Mouse (Mus musculus) large intestine, adult 2 months (tissue): ENCODE measurements around the gene Mical3. TPM values are rescaled to one million over a fixed set of nuclear protein-coding genes. Genes with fewer than 3 reads are reported as not detected.

ENCODE experiments used
- DNase-seq: peaks from one replicate; pipeline ENCODE4 v3.0.0-alpha.2; 2012; ENCODE audit warnings: low read depth, low spot score
- WGBS: fragments of 180-500 bp; shearing (Covaris S2); methylation state at CpG from one replicate; pipeline ENCODE4 v1.1.7; 2018; 5-methylcytosine and 5-hydroxymethylcytosine counted together
- polyA plus RNA-seq: library from polyadenylated mRNA; depleted of rRNA; stranded (reverse); fragments of >200 nt; gene quantifications from 2 replicates; pipeline ENCODE4 v1.2.3, GENCODE M21; 2012

Mical3 gene
- polyA plus RNA-seq, 1 experiment, result 8.1 TPM

DNA sequence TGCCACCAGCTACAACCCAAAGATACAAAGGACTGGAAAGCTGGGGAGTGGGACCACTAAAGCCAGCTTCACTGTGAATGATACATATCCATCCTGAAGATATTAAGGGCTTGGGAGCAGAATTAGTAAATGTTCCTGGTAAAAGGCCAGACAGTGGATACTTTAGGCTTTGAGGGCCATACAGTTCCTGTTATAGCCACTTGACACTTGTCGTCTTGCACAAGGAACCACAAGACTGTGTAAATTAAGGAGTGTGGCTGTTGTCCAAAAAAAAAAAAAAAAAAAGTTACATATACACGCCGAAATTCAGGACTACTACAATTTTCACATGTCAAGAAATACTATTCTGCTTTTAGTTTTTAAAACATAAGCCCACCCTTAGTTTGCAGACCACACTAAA lies 17.6 kb upstream of the Mical3 start:
- WGBS, result 46% methylated on average over 3 of the region's 3 CpGs
- no peak for DNase-seq

- DNase-seq, result no peak
- 69% methylated on average over 4 of the region's 4 CpGs for WGBS
Observed at GRCm38 (mm10) chr6:121146798-121147197, 16.0 kb upstream of the Mical3 start.

DNA sequence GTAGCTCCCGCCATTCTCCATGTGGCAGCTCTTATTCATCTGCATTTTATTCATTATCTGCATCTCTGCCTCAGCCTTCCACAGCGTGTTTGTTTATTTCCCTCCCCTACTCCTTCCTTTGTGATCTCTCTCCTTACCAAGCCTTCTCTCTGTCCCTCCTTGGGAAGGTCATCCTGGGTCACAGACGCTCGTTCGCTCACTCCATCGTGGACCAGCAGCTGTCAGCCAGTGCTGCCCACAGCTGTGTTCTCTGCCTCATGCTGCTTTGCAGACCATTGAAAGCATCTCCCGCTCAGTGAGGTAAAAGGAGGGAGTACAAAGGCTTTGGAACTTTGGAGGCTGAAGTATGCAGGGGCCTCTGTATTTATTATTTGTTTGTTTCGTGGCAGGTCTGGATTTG lies 15.1 kb upstream of the Mical3 start:
- DNase-seq, result no peak
- 80% methylated on average over 8 of the region's 8 CpGs for WGBS

- WGBS, result 88% methylated on average over 13 of the region's 13 CpGs
- no peak for DNase-seq
Observed at GRCm38 (mm10) chr6:121145010-121145604, 14.3 kb upstream of the Mical3 start.

DNA sequence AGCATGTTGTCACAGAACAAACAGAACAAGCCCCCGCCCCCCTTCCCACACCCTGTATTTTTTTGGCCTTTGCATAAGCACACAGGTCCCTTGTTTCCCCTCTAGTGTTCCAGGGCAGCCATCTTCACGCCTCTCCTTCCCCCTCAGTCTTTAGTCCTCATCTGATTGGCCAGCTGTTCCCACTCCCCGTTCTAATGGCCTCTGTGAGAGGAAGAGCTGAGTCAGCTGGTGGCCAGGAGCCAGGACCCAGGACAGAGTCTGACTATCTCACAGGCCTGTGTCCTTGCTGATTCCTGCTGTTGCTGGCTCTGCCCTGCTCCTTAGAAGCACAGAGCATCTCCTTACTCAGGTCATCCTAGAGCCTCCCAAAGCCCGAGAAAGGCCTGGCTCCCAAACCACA lies 13.3 kb upstream of the Mical3 start:
- WGBS, result 45% methylated on average over 4 of the region's 4 CpGs
- no peak for DNase-seq

DNA sequence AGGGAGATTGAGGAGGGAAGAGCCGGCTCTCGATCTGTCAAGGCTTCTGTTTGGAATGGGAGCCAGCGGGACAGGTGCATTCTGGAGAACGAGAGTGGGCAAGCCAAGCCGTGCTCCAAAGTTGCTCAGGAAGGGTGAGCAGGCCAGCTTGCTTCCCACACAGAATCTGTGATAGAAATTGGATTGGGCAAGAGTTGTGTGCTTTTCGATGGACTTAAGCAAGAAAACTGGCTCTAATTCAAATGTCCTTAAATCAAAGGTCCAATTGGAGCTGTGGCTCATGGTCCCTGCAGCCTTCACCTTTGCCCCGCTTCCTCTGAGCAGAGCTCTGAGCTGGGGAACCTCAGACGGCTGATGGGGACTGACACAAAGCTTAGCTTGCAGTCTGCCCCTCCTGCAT lies 12.6 kb upstream of the Mical3 start:
- DNase-seq, result no peak

GRCm38 (mm10) chr6:121142298-121142697 lies 11.5 kb upstream of the Mical3 start:
- WGBS, result 59% methylated on average over 7 of the region's 7 CpGs
- DNase-seq, result no peak

More for the DNA sequence above, 12.6 kb upstream of the Mical3 start:
- WGBS, result 71% methylated on average over 8 of the region's 8 CpGs

GRCm38 (mm10) chr6:121139271-121139670 lies 8.5 kb upstream of the Mical3 start:
- WGBS, result 93% methylated on average over 1 of the region's 1 CpGs
- no peak for DNase-seq

- no peak for DNase-seq
- WGBS, result 85% methylated on average over 12 of the region's 12 CpGs
Observed at GRCm38 (mm10) chr6:121138338-121139040, 7.7 kb upstream of the Mical3 start.

- no peak for DNase-seq
- WGBS, result 43% methylated on average over 6 of the region's 6 CpGs
Observed at GRCm38 (mm10) chr6:121137222-121137621, 6.4 kb upstream of the Mical3 start.

DNA sequence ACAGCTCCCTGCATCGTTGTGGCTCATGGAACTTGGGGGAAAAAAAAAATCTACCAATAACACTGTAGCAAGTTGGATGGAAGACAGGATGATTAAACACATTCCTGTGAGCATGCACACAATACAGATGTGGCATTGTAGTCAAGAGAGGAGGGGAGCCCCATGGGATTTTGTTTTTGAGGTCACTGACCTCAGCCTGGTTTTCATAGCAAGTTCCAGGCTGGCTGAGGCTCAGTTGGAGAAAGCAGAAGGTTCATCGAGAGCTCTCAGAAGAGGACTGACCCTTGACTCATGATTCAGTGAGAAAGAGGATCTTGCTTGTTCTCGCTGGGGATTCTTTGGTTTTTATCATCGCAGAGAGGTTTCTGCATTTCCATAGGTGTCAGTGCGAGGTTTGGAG lies 4.1 kb upstream of the Mical3 start:
- WGBS, result 67% methylated on average over 5 of the region's 5 CpGs

DNA sequence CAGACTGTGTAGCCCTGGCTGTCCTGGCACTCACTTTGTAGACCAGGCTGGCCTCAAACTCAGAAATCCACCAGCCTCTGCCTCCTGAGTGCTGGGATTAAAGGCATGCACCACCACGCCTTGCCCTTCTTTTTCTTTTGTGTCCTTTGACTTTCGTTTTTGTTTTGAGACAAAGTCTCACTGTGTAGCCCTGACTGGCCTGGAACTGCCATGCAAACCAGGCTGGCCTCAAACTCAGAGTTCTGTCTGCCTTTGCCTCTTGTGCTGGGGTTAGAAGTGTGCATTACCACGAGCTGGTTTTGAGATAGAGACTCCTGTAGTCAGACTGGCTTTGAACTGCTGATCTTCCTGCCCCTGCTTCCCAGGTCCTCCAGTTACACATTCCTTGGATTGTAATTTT lies 3.5 kb upstream of the Mical3 start:
- no peak for DNase-seq
- 45% methylated on average over 3 of the region's 3 CpGs for WGBS

More for the DNA sequence above, 4.1 kb upstream of the Mical3 start:
- no peak for DNase-seq

GRCm38 (mm10) chr6:121130039-121130705 lies 627 bp downstream of the Mical3 start:
- WGBS, result 3% methylated on average over 32 of the region's 32 CpGs
- peak; percentile 67 for DNase-seq

GRCm38 (mm10) chr6:121129506-121129905 lies 1.3 kb downstream of the Mical3 start:
- 15% methylated on average over 21 of the region's 21 CpGs for WGBS
- no peak for DNase-seq

GRCm38 (mm10) chr6:121128736-121129135 lies 2.1 kb downstream of the Mical3 start:
- 93% methylated on average over 5 of the region's 5 CpGs for WGBS
- no peak for DNase-seq

DNA sequence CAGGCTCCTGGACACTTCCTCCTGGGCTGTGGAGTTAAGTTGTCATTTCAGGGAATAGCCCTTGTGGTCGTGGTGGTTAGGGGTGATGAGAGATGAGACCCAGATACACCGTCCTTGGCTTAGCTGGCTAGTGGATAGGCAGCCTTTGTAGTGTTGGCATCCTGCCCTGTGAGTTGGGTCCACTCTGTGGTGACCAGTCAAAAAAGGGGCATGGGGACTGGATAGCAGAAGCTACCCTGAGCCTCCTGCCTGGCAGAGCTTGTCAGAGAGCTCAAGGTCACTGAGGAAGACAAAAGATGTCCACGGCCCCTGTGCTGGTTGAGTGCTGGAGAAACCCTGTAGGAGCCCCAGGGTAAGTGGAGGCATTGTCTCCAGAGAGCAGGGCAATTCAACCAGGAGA lies 3.1 kb downstream of the Mical3 start:
- 73% methylated on average over 3 of the region's 3 CpGs for WGBS
- no peak for DNase-seq

- WGBS, result 90% methylated on average over 5 of the region's 5 CpGs
- no peak for DNase-seq
Observed at GRCm38 (mm10) chr6:121126202-121126601, 4.6 kb downstream of the Mical3 start.

DNA sequence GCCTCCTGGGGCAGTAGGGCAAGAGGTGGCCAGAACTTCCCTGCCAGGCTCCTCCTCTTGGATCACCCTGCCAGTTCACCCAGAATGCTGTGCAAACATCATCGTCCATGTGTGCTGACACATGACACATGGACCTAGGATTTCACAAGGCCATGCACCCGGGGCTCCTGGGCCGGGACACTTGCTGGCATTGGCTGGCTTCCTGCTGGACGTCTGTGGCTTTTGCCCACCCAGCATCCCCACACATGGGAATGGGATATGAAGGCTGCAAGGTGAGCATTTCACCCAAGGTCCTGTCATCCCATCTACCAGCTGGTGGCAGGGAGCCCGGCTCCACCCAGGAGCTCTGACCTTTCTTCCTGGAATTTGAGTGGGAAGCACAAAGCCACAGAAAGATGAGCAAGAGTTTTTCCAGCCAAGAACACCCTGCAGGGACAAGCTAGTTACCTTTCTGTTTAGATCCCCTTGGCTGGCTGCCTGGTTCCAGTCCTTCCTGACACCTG lies 8.0 kb downstream of the Mical3 start:
- WGBS, result 40% methylated on average over 5 of the region's 5 CpGs
- no peak for DNase-seq

DNA sequence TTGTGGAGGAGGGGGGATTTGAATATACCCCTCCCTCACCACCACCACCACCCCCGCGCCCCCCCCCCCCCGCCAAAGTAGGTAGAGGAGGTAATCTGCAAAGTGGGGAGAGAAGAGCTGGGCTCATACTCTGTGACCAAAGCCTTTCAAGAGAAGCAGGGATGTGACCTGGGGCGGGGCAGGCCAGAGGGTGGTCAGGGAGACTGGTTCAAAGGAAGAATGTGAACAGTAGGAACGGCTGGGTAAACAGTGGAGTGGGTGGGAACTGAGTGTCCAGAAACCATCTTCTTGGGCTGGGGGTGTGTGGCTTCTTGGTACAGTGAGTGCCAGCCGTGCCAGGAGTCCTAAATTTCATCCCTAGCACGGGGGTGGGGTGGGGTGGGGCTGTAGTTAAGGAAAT lies 10.0 kb downstream of the Mical3 start:
- DNase-seq, result no peak
- WGBS, result 29% methylated on average over 7 of the region's 7 CpGs

- no peak for DNase-seq
- 81% methylated on average over 15 of the region's 15 CpGs for whole genome bisulfite sequencing
Observed at GRCm38 (mm10) chr6:121117971-121118755, 12.6 kb downstream of the Mical3 start.
